Mouse (Mus musculus): ENCODE results near the gene Apobec3.

Apobec3 gene

GRCm38 (mm10) chr15:79946790-79947189, 55.3 kb downstream of the Apobec3 start:
- DNase-seq (ENCODE audit: extremely low read depth, insufficient read length, low spot score): no peak

- no peak for DNase-seq (ENCODE audit: extremely low read depth, insufficient read length, low spot score)
These were observed 56.2 kb downstream of the Apobec3 start for GRCm38 (mm10) chr15:79947681-79948080.

GRCm38 (mm10) chr15:79950250-79951025, 59.0 kb downstream of the Apobec3 start:
- peak; percentile 88 for DNase-seq (ENCODE audit: extremely low read depth, insufficient read length, low spot score)

GRCm38 (mm10) chr15:79951226-79951625, 59.8 kb downstream of the Apobec3 start:
- DNase-seq (ENCODE audit: extremely low read depth, insufficient read length, low spot score): no peak

- peak; percentile 93 for DNase-seq (ENCODE audit: extremely low read depth, insufficient read length, low spot score)
These were observed 60.5 kb downstream of the Apobec3 start for GRCm38 (mm10) chr15:79951730-79952503.

GRCm38 (mm10) chr15:79952504-79953231, 61.2 kb downstream of the Apobec3 start:
- DNase-seq (ENCODE audit: extremely low read depth, insufficient read length, low spot score): no peak

GRCm38 (mm10) chr15:79953470-79953869, 62.0 kb downstream of the Apobec3 start:
- DNase-seq (ENCODE audit: extremely low read depth, insufficient read length, low spot score): no peak

GRCm38 (mm10) chr15:79956559-79956958, 65.1 kb downstream of the Apobec3 start:
- no peak for DNase-seq (ENCODE audit: extremely low read depth, insufficient read length, low spot score)

GRCm38 (mm10) chr15:79958418-79958817, 67.0 kb downstream of the Apobec3 start:
- DNase-seq (ENCODE audit: extremely low read depth, insufficient read length, low spot score): no peak

GRCm38 (mm10) chr15:79961366-79961921, 70.0 kb downstream of the Apobec3 start:
- DNase-seq (ENCODE audit: extremely low read depth, insufficient read length, low spot score): no peak

- DNase-seq (ENCODE audit: extremely low read depth, insufficient read length, low spot score): no peak
These were observed 71.2 kb downstream of the Apobec3 start for GRCm38 (mm10) chr15:79962661-79963060.

- DNase-seq (ENCODE audit: extremely low read depth, insufficient read length, low spot score): no peak
These were observed 72.9 kb downstream of the Apobec3 start for GRCm38 (mm10) chr15:79964376-79964775.
